Mouse (Mus musculus) liver, postnatal 0 days (tissue): ENCODE measurements around the gene Inha.

ENCODE experiments used
- CTCF ChIP-seq: sonication (generic); IDR thresholded peaks from 2 replicates; pipeline ENCODE4 v1.5.1; 2016; ENCODE audit warnings: antibody characterized with exemption, low read depth
- EP300 ChIP-seq: IDR thresholded peaks from 2 replicates; pipeline ENCODE4 v1.6.1; 2016; ENCODE audit warnings: antibody characterized with exemption, low read depth, mild to moderate bottlenecking

DNA sequence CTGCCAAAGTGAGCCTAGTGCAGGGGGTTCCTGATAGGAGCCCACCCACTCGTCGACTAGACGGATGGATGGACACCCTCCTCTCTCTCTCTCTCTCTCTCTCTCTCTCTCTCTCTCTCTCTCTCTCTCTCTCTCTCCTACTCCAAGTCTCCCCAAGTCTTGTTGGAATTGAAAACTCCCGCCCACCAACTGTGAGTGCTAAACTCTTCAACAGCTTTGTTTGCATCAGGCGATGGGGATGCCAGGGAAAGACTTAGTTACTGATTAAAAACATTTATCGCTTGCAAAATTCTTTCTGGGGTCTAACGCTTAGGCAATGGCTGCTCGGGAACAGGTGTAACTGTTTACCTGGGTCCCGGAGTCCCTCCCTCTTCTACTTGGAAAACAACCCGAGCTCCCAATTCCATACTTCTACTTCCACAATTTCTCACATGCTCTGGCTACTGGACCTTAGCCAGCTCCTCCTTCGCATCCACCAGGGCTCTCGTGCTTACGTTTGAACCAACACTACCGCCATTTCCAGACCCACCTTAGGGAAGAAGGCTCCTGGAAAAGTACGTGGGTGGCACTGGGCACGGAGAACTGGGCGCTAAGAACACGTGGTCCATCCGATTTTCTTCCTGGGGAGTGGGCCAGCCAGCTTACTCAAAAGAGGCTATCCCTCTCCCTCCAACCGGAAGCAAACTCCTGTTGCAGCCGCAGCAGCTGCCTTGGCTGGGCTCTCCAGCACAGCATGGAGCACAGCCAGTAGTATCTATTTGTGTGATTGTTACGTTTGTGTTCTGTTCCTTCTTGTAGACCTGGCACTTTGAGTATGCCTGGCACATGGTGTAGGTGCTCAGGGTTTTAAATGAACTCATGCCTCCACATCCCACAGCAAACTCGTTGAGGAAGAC, 47.8 kb upstream of the Inha start:
- TF ChIP-seq CTCF (no peak), EP300 (no peak)
